Mouse (Mus musculus) kidney, postnatal 14 days (tissue): ENCODE measurements around the gene Dgkh.
"Not testable (repeated sequence)": the region's sequence is repeated elsewhere in the genome, so short reads cannot be mapped to it uniquely, and the experiment has no call there.

Experiments
- DNase-seq: peaks from one replicate; pipeline ENCODE4 v3.0.0; 2022; ENCODE audit warnings: mixed read lengths

Dgkh gene

GRCm38 (mm10) chr14:78732617-78733312 lies at the start of gene Dgkh:
TSS of gene Dgkh (minus strand) at chr14:78732776.
- DNase-seq: peak; percentile 95

GRCm38 (mm10) chr14:78777215-78777614 lies 44.6 kb upstream of the Dgkh start:
- DNase-seq: no peak

- DNase-seq: no peak
These were observed 44.1 kb upstream of the Dgkh start for GRCm38 (mm10) chr14:78776659-78777058.

- DNase-seq: no peak
These were observed 43.1 kb upstream of the Dgkh start for GRCm38 (mm10) chr14:78775699-78776098.

- DNase-seq: no peak
These were observed 42.6 kb upstream of the Dgkh start for GRCm38 (mm10) chr14:78775226-78775625.

GRCm38 (mm10) chr14:78770457-78770856 lies 37.9 kb upstream of the Dgkh start:
- DNase-seq: no peak

GRCm38 (mm10) chr14:78761064-78761463 lies 28.5 kb upstream of the Dgkh start:
- no peak for DNase-seq

- no peak for DNase-seq
These were observed 26.9 kb upstream of the Dgkh start for GRCm38 (mm10) chr14:78759491-78759890.

- DNase-seq: no peak
These were observed 22.7 kb upstream of the Dgkh start for GRCm38 (mm10) chr14:78755316-78755715.

- no peak for DNase-seq
These were observed 16.1 kb upstream of the Dgkh start for GRCm38 (mm10) chr14:78748692-78749091.

- DNase-seq: no peak
These were observed 15.5 kb upstream of the Dgkh start for GRCm38 (mm10) chr14:78747969-78748651.

- no peak for DNase-seq
These were observed 14.9 kb upstream of the Dgkh start for GRCm38 (mm10) chr14:78747454-78747853.

- no peak for DNase-seq
These were observed 2.0 kb upstream of the Dgkh start for GRCm38 (mm10) chr14:78734605-78735004.

GRCm38 (mm10) chr14:78734203-78734602 lies 1.6 kb upstream of the Dgkh start:
- peak; percentile 14 for DNase-seq

GRCm38 (mm10) chr14:78733366-78734076 lies 945 bp upstream of the Dgkh start:
- peak; percentile 54 for DNase-seq

- peak; percentile 73 for DNase-seq
These were observed 542 bp downstream of the Dgkh start for GRCm38 (mm10) chr14:78731852-78732616.

GRCm38 (mm10) chr14:78731240-78731639 lies 1.3 kb downstream of the Dgkh start:
- peak; percentile 51 for DNase-seq

GRCm38 (mm10) chr14:78725976-78726375 lies 6.6 kb downstream of the Dgkh start:
- no peak for DNase-seq

- DNase-seq: peak; percentile 22
These were observed 7.1 kb downstream of the Dgkh start for GRCm38 (mm10) chr14:78725307-78725956.

- DNase-seq: peak; percentile 73
These were observed 7.9 kb downstream of the Dgkh start for GRCm38 (mm10) chr14:78724414-78725306.

GRCm38 (mm10) chr14:78723655-78724054 lies 8.9 kb downstream of the Dgkh start:
- not testable (repeated sequence) for DNase-seq
